Mouse (Mus musculus) limb, embryonic 14.5 days (tissue): ENCODE data around the gene Asf1b. TPM values are rescaled to one million over a fixed set of nuclear protein-coding genes. Genes with fewer than 3 reads are reported as not detected.
"Not testable (repeated sequence)": the region's sequence is repeated elsewhere in the genome, so short reads cannot be mapped to it uniquely, and the experiment has no call there.

Source experiments
- ATAC-seq: fragments of 200-750 bp; cut with Nextera tagmentation; 2 replicates; pipeline ENCODE4 v1.8.0; 2017; ENCODE audit warnings: low read depth, moderate number of reproducible peaks, moderate TSS enrichment; ENCODE audit not compliant: low FRiP score
- DNase-seq: peaks from one replicate; pipeline ENCODE4 v3.0.0-alpha.2; 2015; ENCODE audit warnings: low spot score
- H3K27ac ChIP-seq: fragments of 300-500 bp; sonication (generic); replicated peaks from 2 replicates; pipeline ENCODE4 v1.5.1; 2014; ENCODE audit warnings: low read depth, mild to moderate bottlenecking, low read length, moderate library complexity, mixed read lengths
- H3K27me3 ChIP-seq: fragments of 300-500 bp; sonication (generic); 2 replicates; pipeline ENCODE4 v1.6.1; 2014; ENCODE audit warnings: low read length, mixed read lengths; ENCODE audit not compliant: control insufficient read depth, insufficient read depth
- H3K36me3 ChIP-seq: fragments of 300-500 bp; sonication (generic); 2 replicates; pipeline ENCODE4 v1.6.1; 2014; ENCODE audit warnings: mild to moderate bottlenecking, low read length, moderate library complexity, mixed read lengths; ENCODE audit not compliant: control insufficient read depth, insufficient read depth
- H3K4me1 ChIP-seq: fragments of 300-500 bp; sonication (generic); 2 replicates; pipeline ENCODE4 v1.6.1; 2014; ENCODE audit warnings: antibody characterized with exemption, low read length, mixed read lengths; ENCODE audit not compliant: control insufficient read depth, insufficient read depth
- H3K4me2 ChIP-seq: fragments of 300-500 bp; sonication (generic); replicated peaks from 2 replicates; pipeline ENCODE4 v1.6.1; 2014; ENCODE audit warnings: low read depth, mild to moderate bottlenecking, low read length, moderate library complexity; ENCODE audit not compliant: severe bottlenecking
- H3K4me3 ChIP-seq: fragments of 300-500 bp; sonication (generic); replicated peaks from 2 replicates; pipeline ENCODE4 v1.5.1; 2014; ENCODE audit warnings: low read length
- H3K9ac ChIP-seq: fragments of 300-500 bp; sonication (generic); 2 replicates; pipeline ENCODE4 v1.6.1; 2014; ENCODE audit warnings: mild to moderate bottlenecking, low read depth, low read length, moderate library complexity; ENCODE audit not compliant: severe bottlenecking
- H3K9me3 ChIP-seq: fragments of 300-500 bp; sonication (generic); 2 replicates; pipeline ENCODE4 v1.6.1; 2016; ENCODE audit warnings: low read length; ENCODE audit not compliant: control insufficient read depth
- POLR2A ChIP-seq: fragments of 200-500 bp; IDR thresholded peaks from 2 replicates; pipeline ENCODE4 v1.8.0; 2012; ENCODE audit warnings: inconsistent platforms, mild to moderate bottlenecking, moderate library complexity, borderline replicate concordance; ENCODE audit not compliant: insufficient read depth, insufficient read length; ENCODE audit errors: extremely low read depth
- WGBS: fragments of 180-500 bp; shearing (Covaris S2); extraction: QIAGEN DNeasy Blood & Tissue Kit; methylation state at CpG from one replicate; pipeline ENCODE4 v1.1.7; 2014; 5-methylcytosine and 5-hydroxymethylcytosine counted together
- polyA plus RNA-seq, 2 experiments: library from polyadenylated mRNA; depleted of rRNA in 1 of 2; stranded (reverse) in 1 of 2; unstranded in 1 of 2; fragments of >200 nt; fragmentation: Nextera tagmentation in 1 of 2; extraction: Ambion mirVana in 1 of 2; gene quantifications; 2 replicates each; pipeline versions ENCODE4 v1.2.1 to v1.2.3; 2012 to 2014

Asf1b gene
- polyA plus RNA-seq, 2 experiments = 61.2 to 76.2 TPM

GRCm38 (mm10) chr8:83978200-83978599 lies 22.9 kb downstream of the Asf1b start:
- no peaks in the 10 kb centered on the region for H3K9me3 ChIP-seq
- peaks cover 18% of the 10 kb centered on the region for H3K4me1 ChIP-seq
- no peak overlapping the region for H3K9ac ChIP-seq
- WGBS = 68% methylated on average over 9 of the region's 9 CpGs
- DNase-seq (no peak), ATAC-seq (no peak)
- no peak overlapping the region for H3K4me2 ChIP-seq
- H3K36me3 ChIP-seq = peaks cover 39% of the 10 kb centered on the region
- no peak for TF ChIP-seq POLR2A
- H3K27ac ChIP-seq = no peak overlapping the region
- H3K4me3 ChIP-seq = no peak overlapping the region
- no peaks in the 10 kb centered on the region for H3K27me3 ChIP-seq

- peak; percentile 64 for ATAC-seq
- WGBS = 80% methylated on average over 1 of the region's 1 CpGs
- no peak overlapping the region for H3K4me3 ChIP-seq
- no peaks in the 10 kb centered on the region for H3K9me3 ChIP-seq
- peaks cover 9% of the 10 kb centered on the region; the same call in 1 of the 2 replicates for H3K4me1 ChIP-seq
- peaks cover 57% of the 10 kb centered on the region for H3K36me3 ChIP-seq
- no peak for DNase-seq
- no peak overlapping the region for H3K4me2 ChIP-seq
- TF ChIP-seq POLR2A = no peak
- no peak overlapping the region for H3K9ac ChIP-seq
- H3K27ac ChIP-seq = no peak overlapping the region
- no peaks in the 10 kb centered on the region for H3K27me3 ChIP-seq
Measured at GRCm38 (mm10) chr8:83980250-83980649, 24.9 kb downstream of the Asf1b start.

GRCm38 (mm10) chr8:83980845-83981244 lies 25.5 kb downstream of the Asf1b start:
- 80% methylated on average over 8 of the region's 8 CpGs for WGBS
- TF ChIP-seq POLR2A = no peak
- H3K4me3 ChIP-seq = no peak overlapping the region
- H3K9me3 ChIP-seq = no peaks in the 10 kb centered on the region
- no peak overlapping the region for H3K4me2 ChIP-seq
- peaks cover 60% of the 10 kb centered on the region for H3K36me3 ChIP-seq
- H3K27ac ChIP-seq = no peak overlapping the region
- H3K9ac ChIP-seq = no peak overlapping the region
- DNase-seq = no peak
- H3K27me3 ChIP-seq = no peaks in the 10 kb centered on the region
- peaks cover 9% of the 10 kb centered on the region; the same call in 1 of the 2 replicates for H3K4me1 ChIP-seq
- ATAC-seq = no peak

GRCm38 (mm10) chr8:83981533-83981932 lies 26.2 kb downstream of the Asf1b start:
- Histone ChIP-seq H3K27ac (no peak overlapping the region), H3K4me2 (no peak overlapping the region), H3K27me3 (no peaks in the 10 kb centered on the region), H3K4me1 (peaks cover 9% of the 10 kb centered on the region; the same call in 1 of the 2 replicates), H3K9me3 (no peaks in the 10 kb centered on the region), H3K36me3 (peaks cover 62% of the 10 kb centered on the region), H3K9ac (no peak overlapping the region), H3K4me3 (no peak overlapping the region)
- ATAC-seq (no peak), DNase-seq (no peak)
- TF ChIP-seq POLR2A = no peak
- WGBS = 95% methylated on average over 7 of the region's 7 CpGs

- ATAC-seq (no peak), DNase-seq (no peak)
- Histone ChIP-seq H3K36me3 (peaks cover 71% of the 10 kb centered on the region), H3K4me2 (no peak overlapping the region), H3K9ac (no peak overlapping the region), H3K27me3 (no peaks in the 10 kb centered on the region), H3K4me1 (peaks cover 3% of the 10 kb centered on the region; the same call in 1 of the 2 replicates), H3K4me3 (no peak overlapping the region), H3K27ac (no peak overlapping the region), H3K9me3 (no peaks in the 10 kb centered on the region)
- TF ChIP-seq POLR2A = no peak
- WGBS = 91% methylated on average over 4 of the region's 4 CpGs
Measured at GRCm38 (mm10) chr8:83982449-83982848, 27.1 kb downstream of the Asf1b start.

- not testable (repeated sequence) for H3K27ac ChIP-seq, H3K4me2 ChIP-seq, ATAC-seq, H3K4me3 ChIP-seq, H3K9ac ChIP-seq, H3K27me3 ChIP-seq, H3K4me1 ChIP-seq, H3K9me3 ChIP-seq, DNase-seq
- peaks cover 77% of the 10 kb centered on the region for H3K36me3 ChIP-seq
- WGBS = 96% methylated on average over 2 of the region's 2 CpGs
Measured at GRCm38 (mm10) chr8:83983222-83983621, 27.9 kb downstream of the Asf1b start.
